Mouse (Mus musculus) forebrain, embryonic 11.5 days (tissue): ENCODE measurements around the gene Gm49486. TPM values are rescaled to one million over a fixed set of nuclear protein-coding genes. Genes with fewer than 3 reads are reported as not detected.

Experiments
- ATAC-seq: fragments of 200-750 bp; cut with Nextera tagmentation; replicated peaks from 2 replicates; pipeline ENCODE4 v1.8.0; 2017; ENCODE audit warnings: moderate TSS enrichment; ENCODE audit not compliant: low FRiP score
- DNase-seq: peaks from one replicate; pipeline ENCODE4 v3.0.0-alpha.2; 2017; ENCODE audit warnings: low spot score
- H3K27ac ChIP-seq: fragments of 300-500 bp; sonication (generic); 2 replicates; pipeline ENCODE4 v1.5.1; 2014; ENCODE audit warnings: low read depth, low read length
- H3K27me3 ChIP-seq: fragments of 300-500 bp; sonication (generic); 2 replicates; pipeline ENCODE4 v1.6.1; 2014; ENCODE audit warnings: mild to moderate bottlenecking, low read length, mixed read lengths; ENCODE audit not compliant: control insufficient read depth, insufficient read depth
- H3K36me3 ChIP-seq: fragments of 300-500 bp; sonication (generic); 2 replicates; pipeline ENCODE4 v1.6.1; 2014; ENCODE audit warnings: mild to moderate bottlenecking, low read length, moderate library complexity, mixed read lengths; ENCODE audit not compliant: control insufficient read depth, insufficient read depth
- H3K4me1 ChIP-seq: fragments of 300-500 bp; sonication (generic); replicated peaks from 2 replicates; pipeline ENCODE4 v1.6.1; 2014; ENCODE audit warnings: low read length, mixed read lengths; ENCODE audit not compliant: control insufficient read depth, insufficient read depth
- H3K4me2 ChIP-seq: fragments of 300-500 bp; sonication (generic); 2 replicates; pipeline ENCODE4 v1.6.1; 2014; ENCODE audit warnings: low read depth, mild to moderate bottlenecking, low read length, moderate library complexity, mixed read lengths; ENCODE audit not compliant: severe bottlenecking
- H3K4me3 ChIP-seq: fragments of 300-500 bp; sonication (generic); 2 replicates; pipeline ENCODE4 v1.5.1; 2014; ENCODE audit warnings: low read depth, low read length
- H3K9ac ChIP-seq: fragments of 300-500 bp; sonication (generic); 2 replicates; pipeline ENCODE4 v1.6.1; 2014; ENCODE audit warnings: low read length
- H3K9me3 ChIP-seq: fragments of 300-500 bp; sonication (generic); 2 replicates; pipeline ENCODE4 v1.6.1; 2016; ENCODE audit warnings: low read length, mixed read lengths; ENCODE audit not compliant: control insufficient read depth
- WGBS: fragments of 180-500 bp; shearing (Covaris S2); extraction: QIAGEN DNeasy Blood & Tissue Kit; methylation state at CpG from one replicate; pipeline ENCODE4 v1.1.7; 2014; 5-methylcytosine and 5-hydroxymethylcytosine counted together
- polyA plus RNA-seq: library from polyadenylated mRNA; unstranded; fragments of >200 nt; fragmentation: Nextera tagmentation; extraction: Ambion mirVana; gene quantifications from 2 replicates; pipeline ENCODE4 v1.2.1, GENCODE M21; 2014

The Gm49486 gene
- polyA plus RNA-seq, 1 experiment from 2014 or later = 0.41 TPM

GRCm38 (mm10) chr15:79299563-79300155, 70.5 kb downstream of the Gm49486 start:
- Histone ChIP-seq H3K4me2 (no peak overlapping the region), H3K4me1 (no peaks in the 10 kb centered on the region), H3K36me3 (no peaks in the 10 kb centered on the region), H3K9me3 (no peaks in the 10 kb centered on the region), H3K27ac (no peak overlapping the region), H3K27me3 (no peaks in the 10 kb centered on the region), H3K9ac (no peak overlapping the region), H3K4me3 (no peak overlapping the region)
- ATAC-seq (no peak), DNase-seq (no peak)
- WGBS = 79% methylated on average over 2 of the region's 2 CpGs

- H3K4me3 ChIP-seq = no peak overlapping the region
- no peak overlapping the region for H3K4me2 ChIP-seq
- no peaks in the 10 kb centered on the region for H3K9me3 ChIP-seq
- H3K36me3 ChIP-seq = no peaks in the 10 kb centered on the region
- no peak for ATAC-seq
- 88% methylated on average over 8 of the region's 8 CpGs for WGBS
- no peak for DNase-seq
- H3K27me3 ChIP-seq = no peaks in the 10 kb centered on the region
- no peak overlapping the region for H3K9ac ChIP-seq
- H3K4me1 ChIP-seq = no peaks in the 10 kb centered on the region
- no peak overlapping the region for H3K27ac ChIP-seq
Observed at GRCm38 (mm10) chr15:79303725-79304124, 74.5 kb downstream of the Gm49486 start.

- 62% methylated on average over 5 of the region's 5 CpGs for WGBS
- ATAC-seq (no peak), DNase-seq (no peak)
- Histone ChIP-seq H3K9me3 (no peaks in the 10 kb centered on the region), H3K4me1 (no peaks in the 10 kb centered on the region), H3K9ac (no peak overlapping the region), H3K4me3 (no peak overlapping the region), H3K4me2 (no peak overlapping the region), H3K36me3 (no peaks in the 10 kb centered on the region), H3K27me3 (no peaks in the 10 kb centered on the region), H3K27ac (no peak overlapping the region)
Observed at GRCm38 (mm10) chr15:79304832-79305231, 75.6 kb downstream of the Gm49486 start.

- ATAC-seq (no peak), DNase-seq (no peak)
- WGBS = 81% methylated on average over 23 of the region's 23 CpGs
- no peaks in the 10 kb centered on the region for H3K4me1 ChIP-seq
- no peaks in the 10 kb centered on the region for H3K36me3 ChIP-seq
- H3K4me3 ChIP-seq = no peak overlapping the region
- no peak overlapping the region for H3K9ac ChIP-seq
- no peak overlapping the region for H3K27ac ChIP-seq
- no peaks in the 10 kb centered on the region for H3K9me3 ChIP-seq
- H3K27me3 ChIP-seq = no peaks in the 10 kb centered on the region
- H3K4me2 ChIP-seq = no peak overlapping the region
Observed at GRCm38 (mm10) chr15:79306043-79306637, 76.9 kb downstream of the Gm49486 start.

Other genes starting within 250 kb of the Gm49486 start
- gene H1f0, start 200.9 kb upstream of the Gm49486 start, polyA plus RNA-seq = 349 and 396 TPM in 2 replicates
- not detected in 2 replicates for gene Galr3, start 187.5 kb upstream of the Gm49486 start, polyA plus RNA-seq
- gene Ankrd54, start 166.5 kb upstream of the Gm49486 start, polyA plus RNA-seq = 61.6 and 67.1 TPM in 2 replicates
- 245 and 254 TPM in 2 replicates for gene Eif3l, start 154.2 kb upstream of the Gm49486 start, polyA plus RNA-seq
- 6.3 and 7.6 TPM in 2 replicates for gene Micall1, start 120.5 kb upstream of the Gm49486 start, polyA plus RNA-seq
- gene Polr2f, start 88.4 kb upstream of the Gm49486 start, polyA plus RNA-seq = 378 and 386 TPM in 2 replicates
- gene 1700088E04Rik, start 88.1 kb upstream of the Gm49486 start, polyA plus RNA-seq = 9.3 and 10.6 TPM in 2 replicates
- gene Sox10, start 64.2 kb upstream of the Gm49486 start, polyA plus RNA-seq = 1.3 and 1.4 TPM in 2 replicates
- gene Pick1, start 218 bp upstream of the Gm49486 start, polyA plus RNA-seq = 29.0 and 32.4 TPM in 2 replicates
- 0.16 TPM in 1 of 2 replicates, not detected in the other for gene Slc16a8, start 25.4 kb downstream of the Gm49486 start, polyA plus RNA-seq
- gene Baiap2l2, start 56.1 kb downstream of the Gm49486 start, polyA plus RNA-seq = 1.3 and 4.2 TPM in 2 replicates
- gene Pla2g6, start 99.0 kb downstream of the Gm49486 start, polyA plus RNA-seq = 20.8 and 22.3 TPM in 2 replicates
- 1.5 TPM in 2 replicates for gene Maff, start 117.2 kb downstream of the Gm49486 start, polyA plus RNA-seq
- 52.3 and 55.2 TPM in 2 replicates for gene Tmem184b, start 174.2 kb downstream of the Gm49486 start, polyA plus RNA-seq
- gene Csnk1e, start 226.2 kb downstream of the Gm49486 start, polyA plus RNA-seq = 209 and 213 TPM in 2 replicates